Mouse (Mus musculus): ENCODE results near the gene Krt12.
A peak's percentile ranks its signal among the peaks of the same experiment; 100 is the strongest.

The Krt12 gene

GRCm38 (mm10) chr11:99396661-99397060 is 25.4 kb downstream of the Krt12 start:
- no peak for DNase-seq

DNA sequence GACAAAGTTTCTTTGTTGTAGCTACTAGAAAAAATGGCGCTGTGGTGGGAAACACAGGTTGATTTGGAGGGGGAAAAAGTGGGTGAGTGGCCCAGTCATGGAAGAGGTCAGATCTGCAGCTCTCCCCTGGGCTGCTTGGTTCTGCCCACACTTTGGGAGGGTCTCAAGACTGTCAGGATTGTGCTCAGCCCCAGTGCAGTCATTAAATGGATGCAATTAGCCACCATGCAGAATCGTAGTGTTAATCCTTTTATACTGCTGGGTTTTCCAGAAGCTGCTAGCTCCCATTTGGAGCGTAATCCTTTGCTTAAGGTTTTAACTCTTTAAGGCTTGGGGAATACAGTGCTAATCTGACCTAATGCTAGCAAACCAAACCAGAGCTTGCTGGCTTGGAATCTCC is 26.0 kb downstream of the Krt12 start:
- DNase-seq: no peak

DNA sequence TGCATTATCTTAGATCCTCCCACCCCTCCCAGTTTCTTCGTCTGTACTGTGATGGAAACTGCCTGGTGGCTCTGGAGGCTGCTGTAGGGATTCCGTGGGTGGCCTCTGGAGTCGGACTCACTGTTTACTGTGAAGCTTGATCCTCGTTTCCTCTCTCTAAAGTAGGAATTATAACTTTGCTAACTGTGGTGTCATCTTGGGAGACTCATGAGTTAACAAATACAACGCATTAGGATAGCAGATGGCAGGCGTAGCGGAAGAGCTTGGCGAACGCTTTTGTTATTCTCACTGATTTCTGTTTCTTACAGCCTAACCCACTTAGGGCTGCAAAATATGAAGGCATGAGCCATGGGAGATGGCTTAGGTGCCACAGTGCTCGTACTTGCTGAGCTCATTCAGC is 29.6 kb downstream of the Krt12 start:
- no peak for DNase-seq

DNA sequence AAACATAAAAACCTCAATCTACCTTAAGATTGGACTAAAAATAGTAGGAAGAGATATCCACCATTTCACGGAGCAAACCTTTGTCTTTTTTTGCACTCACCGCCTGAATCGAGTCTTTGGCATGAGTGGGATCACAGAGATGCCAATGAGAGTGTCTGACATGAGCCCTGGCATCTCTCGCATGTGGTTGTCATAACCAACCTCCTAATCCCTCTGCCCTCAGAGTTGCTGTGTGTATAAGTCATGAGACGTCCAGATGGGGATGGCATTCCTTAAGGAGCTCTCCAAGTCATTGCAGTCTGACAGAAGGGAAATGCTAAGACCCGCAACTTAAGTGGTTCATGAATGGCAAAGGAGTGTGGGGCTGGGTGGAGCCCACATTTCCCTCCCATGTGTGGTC is 30.7 kb downstream of the Krt12 start:
- no peak for DNase-seq

- DNase-seq: no peak
Observed at GRCm38 (mm10) chr11:99390866-99391265, 31.2 kb downstream of the Krt12 start.

- no peak for DNase-seq
Observed at GRCm38 (mm10) chr11:99389264-99389663, 32.8 kb downstream of the Krt12 start, which contains the start of gene Krt10. TSS of gene Krt10 (minus strand) at chr11:99389364.

DNA sequence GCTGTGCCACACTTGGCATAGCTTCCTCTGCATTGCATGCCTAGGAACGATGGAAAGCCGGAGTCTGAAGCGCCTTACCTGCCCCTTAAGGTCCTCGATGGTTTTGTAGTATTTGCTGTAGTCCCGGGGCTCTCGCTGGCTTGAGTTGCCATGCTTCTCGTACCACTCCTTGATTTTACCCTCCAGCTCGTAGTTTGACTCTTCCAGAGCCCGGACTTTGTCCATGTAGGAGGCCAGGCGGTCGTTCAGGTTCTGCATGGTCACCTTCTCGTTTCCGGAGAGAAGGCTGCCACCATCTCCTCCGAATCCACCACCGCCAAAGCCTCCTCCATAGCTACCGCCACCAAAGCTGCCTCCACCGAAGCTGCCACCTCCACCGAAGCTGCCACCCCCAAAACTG is 33.4 kb downstream of the Krt12 start:
- no peak for DNase-seq

DNA sequence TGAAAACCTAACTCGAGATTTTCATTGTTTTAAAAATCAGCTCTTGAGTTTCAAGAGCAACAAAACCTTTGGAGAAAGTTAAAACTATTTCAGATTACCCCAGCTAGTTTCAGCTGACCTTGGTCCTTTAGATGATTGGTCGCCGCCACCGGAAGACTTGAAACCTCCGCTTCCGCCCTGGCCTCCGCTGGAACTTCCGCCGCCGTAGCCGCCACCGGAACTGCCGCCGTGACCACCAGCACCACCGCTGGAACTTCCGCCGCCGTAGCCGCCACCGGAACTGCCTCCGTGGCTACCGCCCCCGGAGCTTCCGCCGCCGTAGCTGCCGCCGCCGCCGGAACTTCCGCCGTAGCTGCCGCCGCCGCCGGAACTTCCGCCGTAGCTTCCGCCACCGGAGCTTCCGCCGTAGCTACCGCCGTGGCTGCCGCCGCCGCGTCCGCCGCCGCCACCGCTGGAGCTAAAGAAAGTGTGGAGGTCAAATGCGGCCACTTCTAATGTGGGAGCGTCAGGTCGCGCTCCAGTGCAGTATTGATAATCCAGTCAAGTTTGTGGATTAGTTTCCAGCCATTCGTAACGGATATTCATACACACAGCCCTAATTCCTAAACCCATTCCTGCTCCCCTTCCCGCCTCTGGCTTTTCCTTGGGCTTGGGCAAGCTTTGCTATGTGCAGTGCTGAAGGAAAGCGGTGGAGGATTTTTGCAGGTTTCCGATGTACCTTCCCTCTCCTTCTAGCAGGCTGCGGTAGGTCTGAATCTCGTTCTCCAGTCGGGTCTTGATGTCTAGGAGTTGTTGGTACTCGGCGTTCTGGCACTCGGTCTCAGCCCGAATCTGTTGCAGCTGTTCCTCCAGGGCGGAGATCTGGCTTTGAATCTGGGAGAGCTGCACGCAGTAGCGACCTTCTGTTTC is 36.0 kb downstream of the Krt12 start:
- peak; percentile 92 for DNase-seq

DNA sequence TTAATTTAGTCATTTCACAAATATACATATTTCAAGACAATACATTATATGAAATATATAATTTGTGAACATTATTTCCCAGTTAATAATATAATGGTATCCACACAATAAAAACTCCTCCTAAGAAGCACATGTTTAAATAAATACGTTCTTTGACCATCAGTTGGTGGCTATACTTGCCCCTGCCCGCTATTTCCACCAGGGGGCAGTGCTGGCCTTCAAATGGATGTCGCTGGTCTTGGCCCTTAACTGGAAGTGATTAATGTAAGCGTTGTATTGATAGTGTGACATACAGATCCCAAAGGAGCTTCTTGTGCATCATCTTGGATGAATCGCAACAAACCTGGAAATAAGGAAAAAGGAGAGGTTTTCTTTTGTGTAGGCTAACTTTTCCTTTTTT is 42.5 kb downstream of the Krt12 start:
- DNase-seq: peak; percentile 46

- no peak for DNase-seq
Observed at GRCm38 (mm10) chr11:99374803-99375202, 47.3 kb downstream of the Krt12 start, which contains the start of gene Krt28. TSS of gene Krt28 (minus strand) at chr11:99374903.

GRCm38 (mm10) chr11:99369853-99370451 is 52.1 kb downstream of the Krt12 start:
- DNase-seq: peak; percentile 49

GRCm38 (mm10) chr11:99369229-99369628 is 52.8 kb downstream of the Krt12 start:
- DNase-seq: no peak

DNA sequence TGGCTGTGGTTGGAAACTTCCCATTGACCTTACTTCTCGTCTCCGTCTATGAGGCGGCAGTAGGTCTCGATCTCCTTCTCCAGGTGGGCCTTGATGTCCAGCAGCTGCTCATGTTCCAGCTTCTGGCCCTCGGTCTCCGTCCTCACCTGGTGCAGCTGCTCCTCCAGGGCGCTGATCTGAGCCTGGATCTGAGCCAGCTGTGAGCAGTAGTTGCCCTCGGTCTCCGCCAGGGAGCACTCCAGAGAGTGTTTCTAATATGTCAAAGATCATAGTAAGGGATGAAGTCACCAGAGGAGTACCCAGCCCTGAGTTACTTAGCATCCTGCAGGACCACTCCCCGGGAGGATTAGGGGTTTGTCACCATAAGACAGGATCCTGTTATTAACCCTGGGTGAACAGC is 55.3 kb downstream of the Krt12 start:
- DNase-seq: no peak

All from cerebellum, adult 11-12 months (tissue).